Mouse (Mus musculus) hindbrain, postnatal 0 days (tissue): ENCODE results near the gene Lrrc23. TPM values are rescaled to one million over a fixed set of nuclear protein-coding genes. Genes with fewer than 3 reads are reported as not detected.
"Not testable (repeated sequence)": the region's sequence is repeated elsewhere in the genome, so short reads cannot be mapped to it uniquely, and the experiment has no call there.

Experiments
- ATAC-seq: fragments of 200-750 bp; cut with Nextera tagmentation; 2 replicates; pipeline ENCODE4 v1.8.0; 2017; ENCODE audit warnings: mild to moderate bottlenecking, moderate TSS enrichment, moderate library complexity
- DNase-seq: peaks from one replicate; pipeline ENCODE4 v3.0.0-alpha.2; 2015; ENCODE audit warnings: low spot score
- H3K27ac ChIP-seq: fragments of 300-500 bp; sonication (generic); 2 replicates; pipeline ENCODE4 v1.5.1; 2014; ENCODE audit warnings: mild to moderate bottlenecking
- H3K27me3 ChIP-seq: fragments of 300-500 bp; sonication (generic); 2 replicates; pipeline ENCODE4 v1.6.1; 2014; ENCODE audit warnings: low read length, mixed read lengths; ENCODE audit not compliant: insufficient read depth
- H3K36me3 ChIP-seq: fragments of 300-500 bp; sonication (generic); 2 replicates; pipeline ENCODE4 v1.6.1; 2014; ENCODE audit warnings: low read length, mixed read lengths; ENCODE audit not compliant: insufficient read depth
- H3K4me1 ChIP-seq: fragments of 300-500 bp; sonication (generic); 2 replicates; pipeline ENCODE4 v1.6.1; 2014; ENCODE audit warnings: antibody characterized with exemption, low read length, mixed read lengths; ENCODE audit not compliant: insufficient read depth
- H3K4me2 ChIP-seq: fragments of 300-500 bp; sonication (generic); 2 replicates; pipeline ENCODE4 v1.6.1; 2014; ENCODE audit warnings: low read depth, mild to moderate bottlenecking, low read length, moderate library complexity, mixed read lengths
- H3K4me3 ChIP-seq: fragments of 300-500 bp; sonication (generic); 2 replicates; pipeline ENCODE4 v1.5.1; 2014; ENCODE audit warnings: low read length
- H3K9ac ChIP-seq: fragments of 300-500 bp; sonication (generic); replicated peaks from 2 replicates; pipeline ENCODE4 v1.6.1; 2014; ENCODE audit warnings: mild to moderate bottlenecking, low read length, moderate library complexity, mixed read lengths
- H3K9me3 ChIP-seq: fragments of 300-500 bp; sonication (generic); 2 replicates; pipeline ENCODE4 v1.6.1; 2016; ENCODE audit warnings: low read length, mixed read lengths
- CTCF ChIP-seq: IDR thresholded peaks from 2 replicates; pipeline ENCODE4 v1.5.1; 2016; ENCODE audit warnings: antibody characterized with exemption, control low read depth, low read depth
- whole genome bisulfite sequencing: fragments of 180-500 bp; shearing (Covaris S2); extraction: QIAGEN DNeasy Blood & Tissue Kit; methylation state at CpG from one replicate; pipeline ENCODE4 v1.1.7; 2014; 5-methylcytosine and 5-hydroxymethylcytosine counted together
- polyA plus RNA-seq: library from polyadenylated mRNA; unstranded; fragments of >200 nt; fragmentation: Nextera tagmentation; extraction: Ambion mirVana; gene quantifications from 2 replicates; pipeline ENCODE4 v1.2.1, GENCODE M21; 2015
- total RNA-seq: library from RNA; depleted of rRNA; stranded (reverse); fragments of >200 nt; gene quantifications from 2 replicates; pipeline ENCODE4 v1.2.3, GENCODE M21; 2014

Gene Lrrc23
- total and polyA plus RNA-seq, 2 experiments from 2014 or later, result 5.4 to 6.7 TPM

- H3K4me1 ChIP-seq, result peaks cover 22% of the 10 kb centered on the region
- TF ChIP-seq CTCF, result no peak
- peak within 1 kb of the TSS; percentile 78 for H3K27ac ChIP-seq
- no peaks in the 10 kb centered on the region for H3K36me3 ChIP-seq
- peak within 1 kb of the TSS; percentile 97 for H3K4me2 ChIP-seq
- no peaks in the 10 kb centered on the region for H3K9me3 ChIP-seq
- H3K4me3 ChIP-seq, result peak within 1 kb of the TSS; percentile 51
- peak within 1 kb of the TSS; percentile 54 for H3K9ac ChIP-seq
- ATAC-seq (peak; percentile 36), DNase-seq (peak; percentile 75)
- H3K27me3 ChIP-seq, result no peaks in the 10 kb centered on the region
- 5% methylated on average over 29 of the region's 29 CpGs for WGBS
These were observed 29.0 kb upstream of the Lrrc23 start, which contains the start of gene Spsb2 for GRCm38 (mm10) chr6:124808358-124809012. Gene Spsb2, plus strand, starts transcription at chr6:124808661.

- no peak for DNase-seq
- Histone ChIP-seq H3K9me3 (no peaks in the 10 kb centered on the region), H3K4me3 (peak overlapping the region; percentile 51), H3K36me3 (no peaks in the 10 kb centered on the region), H3K4me1 (peaks cover 21% of the 10 kb centered on the region), H3K4me2 (peak overlapping the region; percentile 97), H3K9ac (no peak overlapping the region), H3K27me3 (no peaks in the 10 kb centered on the region), H3K27ac (peak overlapping the region; percentile 78)
- ATAC-seq, result no peak
- WGBS, result 83% methylated on average over 6 of the region's 6 CpGs
- TF ChIP-seq CTCF, result no peak
These were observed 28.4 kb upstream of the Lrrc23 start for GRCm38 (mm10) chr6:124807986-124808357.

- no peak overlapping the region for H3K4me2 ChIP-seq
- WGBS, result 89% methylated on average over 4 of the region's 4 CpGs
- no peak for TF ChIP-seq CTCF
These were observed 27.8 kb upstream of the Lrrc23 start for GRCm38 (mm10) chr6:124807366-124807765.

GRCm38 (mm10) chr6:124806446-124807140 lies 27.1 kb upstream of the Lrrc23 start:
- Histone ChIP-seq H3K9ac (0 out of 2 replicates have a peak overlapping the region, but pooled peaks have one; percentile 54), H3K9me3 (no peaks in the 10 kb centered on the region), H3K27ac (peak overlapping the region; percentile 90), H3K36me3 (no peaks in the 10 kb centered on the region), H3K4me1 (peaks cover 13% of the 10 kb centered on the region), H3K27me3 (no peaks in the 10 kb centered on the region), H3K4me2 (peak overlapping the region; percentile 69), H3K4me3 (peak overlapping the region; percentile 42)
- DNase-seq (no peak), ATAC-seq (no peak)
- WGBS, result 75% methylated on average over 7 of the region's 7 CpGs
- TF ChIP-seq CTCF, result no peak

More at GRCm38 (mm10) chr6:124807366-124807765, 27.8 kb upstream of the Lrrc23 start:
- no peak overlapping the region for H3K9ac ChIP-seq
- H3K27me3 ChIP-seq, result no peaks in the 10 kb centered on the region
- no peak for ATAC-seq
- no peaks in the 10 kb centered on the region for H3K36me3 ChIP-seq
- peaks cover 15% of the 10 kb centered on the region for H3K4me1 ChIP-seq
- H3K9me3 ChIP-seq, result no peaks in the 10 kb centered on the region
- H3K4me3 ChIP-seq, result no peak overlapping the region
- no peak overlapping the region for H3K27ac ChIP-seq
- DNase-seq, result no peak

GRCm38 (mm10) chr6:124805341-124806321 lies 26.1 kb upstream of the Lrrc23 start:
- H3K27me3 ChIP-seq, result no peaks in the 10 kb centered on the region
- peak; percentile 90 for ATAC-seq

GRCm38 (mm10) chr6:124804341-124804740 lies 24.8 kb upstream of the Lrrc23 start:
- DNase-seq, result no peak
- TF ChIP-seq CTCF, result no peak
- H3K9ac ChIP-seq, result no peak overlapping the region
- no peak overlapping the region for H3K4me3 ChIP-seq
- no peak overlapping the region for H3K4me2 ChIP-seq
- no peak overlapping the region for H3K27ac ChIP-seq
- no peak for ATAC-seq
- no peaks in the 10 kb centered on the region for H3K27me3 ChIP-seq
- WGBS, result 87% methylated on average over 3 of the region's 3 CpGs
- peaks cover 6% of the 10 kb centered on the region for H3K4me1 ChIP-seq
- H3K9me3 ChIP-seq, result no peaks in the 10 kb centered on the region
- H3K36me3 ChIP-seq, result no peaks in the 10 kb centered on the region

More at GRCm38 (mm10) chr6:124805341-124806321, 26.1 kb upstream of the Lrrc23 start:
- peaks cover 13% of the 10 kb centered on the region for H3K4me1 ChIP-seq
- H3K9ac ChIP-seq, result peak overlapping the region; percentile 54
- no peaks in the 10 kb centered on the region for H3K9me3 ChIP-seq
- peak overlapping the region; percentile 69 for H3K4me2 ChIP-seq
- WGBS, result 2% methylated on average over 34 of the region's 34 CpGs
- DNase-seq, result peak; percentile 98
- TF ChIP-seq CTCF, result peak; percentile 57
- peak overlapping the region; percentile 42 for H3K4me3 ChIP-seq
- H3K27ac ChIP-seq, result peak overlapping the region; percentile 90
- no peaks in the 10 kb centered on the region for H3K36me3 ChIP-seq

GRCm38 (mm10) chr6:124803691-124804090 lies 24.2 kb upstream of the Lrrc23 start:
- H3K9ac ChIP-seq, H3K4me2 ChIP-seq, H3K27me3 ChIP-seq, DNase-seq, H3K4me3 ChIP-seq, H3K36me3 ChIP-seq, H3K4me1 ChIP-seq, H3K9me3 ChIP-seq, ATAC-seq, H3K27ac ChIP-seq: not testable (repeated sequence)
- 97% methylated on average over 4 of the region's 4 CpGs for WGBS
